Mouse (Mus musculus) fat pad, adult 2 months (tissue): ENCODE data around the gene Cryaa.
A peak's percentile ranks its signal among the peaks of the same experiment; 100 is the strongest.
"Not testable (repeated sequence)": the region's sequence is repeated elsewhere in the genome, so short reads cannot be mapped to it uniquely, and the experiment has no call there.

ENCODE experiments used
- DNase-seq: peaks from one replicate; pipeline ENCODE4 v3.0.0-alpha.2; 2011; ENCODE audit warnings: low read depth, low spot score; ENCODE audit errors: extremely low read depth

Cryaa gene

GRCm38 (mm10) chr17:31658468-31659185, 19.0 kb upstream of the Cryaa start, which contains the start of gene U2af1:
U2af1 (minus strand) TSS chr17:31658892.
- peak; percentile 58 for DNase-seq

GRCm38 (mm10) chr17:31660661-31661250, 16.9 kb upstream of the Cryaa start:
- DNase-seq, result no peak

- DNase-seq, result no peak
These were observed 14.8 kb upstream of the Cryaa start for GRCm38 (mm10) chr17:31662855-31663254.

- no peak for DNase-seq
These were observed 12.8 kb upstream of the Cryaa start for GRCm38 (mm10) chr17:31664760-31665159.

GRCm38 (mm10) chr17:31668306-31668705, 9.3 kb upstream of the Cryaa start:
- DNase-seq, result no peak

- DNase-seq, result no peak
These were observed 7.4 kb upstream of the Cryaa start for GRCm38 (mm10) chr17:31670163-31670562.

GRCm38 (mm10) chr17:31671698-31672097, 5.9 kb upstream of the Cryaa start:
- no peak for DNase-seq

GRCm38 (mm10) chr17:31672279-31672678, 5.3 kb upstream of the Cryaa start:
- DNase-seq, result no peak

GRCm38 (mm10) chr17:31674426-31674825, 3.2 kb upstream of the Cryaa start:
- DNase-seq, result no peak

GRCm38 (mm10) chr17:31680450-31680849, 2.8 kb downstream of the Cryaa start:
- no peak for DNase-seq

- no peak for DNase-seq
These were observed 8.1 kb downstream of the Cryaa start for GRCm38 (mm10) chr17:31685514-31686224.

- peak; percentile 50 for DNase-seq
These were observed 8.6 kb downstream of the Cryaa start for GRCm38 (mm10) chr17:31686225-31686564.

GRCm38 (mm10) chr17:31688112-31688511, 10.5 kb downstream of the Cryaa start:
- no peak for DNase-seq

- no peak for DNase-seq
These were observed 12.0 kb downstream of the Cryaa start for GRCm38 (mm10) chr17:31689606-31690005.

GRCm38 (mm10) chr17:31692918-31693317, 15.3 kb downstream of the Cryaa start:
- no peak for DNase-seq

GRCm38 (mm10) chr17:31693330-31694022, 15.9 kb downstream of the Cryaa start:
- DNase-seq, result no peak

- DNase-seq, result no peak
These were observed 16.4 kb downstream of the Cryaa start for GRCm38 (mm10) chr17:31694023-31694376.

- no peak for DNase-seq
These were observed 17.3 kb downstream of the Cryaa start for GRCm38 (mm10) chr17:31694949-31695348.

GRCm38 (mm10) chr17:31695356-31695755, 17.7 kb downstream of the Cryaa start:
- DNase-seq, result not testable (repeated sequence)

GRCm38 (mm10) chr17:31698347-31698746, 20.7 kb downstream of the Cryaa start:
- no peak for DNase-seq

- no peak for DNase-seq
These were observed 25.8 kb downstream of the Cryaa start for GRCm38 (mm10) chr17:31703276-31703980.
